Mouse (Mus musculus): Measurements from ENCODE around the gene Rnf130.

- TF ChIP-seq CTCF (IDR thresholded peaks at IDR 0.05; ENCODE audit: low read depth) (no peak), EP300 (IDR thresholded peaks at IDR 0.05; ENCODE audit: low read depth) (no peak)
Measured at GRCm38 (mm10) chr11:50016503-50016902, 8.6 kb upstream of the Rnf130 start.

All from liver, embryonic 14.5 days (tissue).